Mouse (Mus musculus) hindbrain, embryonic 16.5 days (tissue): ENCODE measurements around the gene Gm21969. TPM values are rescaled to one million over a fixed set of nuclear protein-coding genes. Genes with fewer than 3 reads are reported as not detected.

Source experiments
- ATAC-seq: fragments of 200-750 bp; cut with Nextera tagmentation; 2 replicates; pipeline ENCODE4 v1.8.0; 2017; ENCODE audit warnings: moderate TSS enrichment, moderate library complexity
- H3K27ac ChIP-seq: fragments of 300-500 bp; sonication (generic); 2 replicates; pipeline ENCODE4 v1.5.1; 2014; ENCODE audit warnings: low read depth, mild to moderate bottlenecking, control low read depth, low read length, moderate library complexity
- H3K27me3 ChIP-seq: fragments of 300-500 bp; sonication (generic); replicated peaks from 2 replicates; pipeline ENCODE4 v1.6.1; 2014; ENCODE audit warnings: low read length; ENCODE audit not compliant: control insufficient read depth, insufficient read depth
- H3K36me3 ChIP-seq: fragments of 300-500 bp; sonication (generic); 2 replicates; pipeline ENCODE4 v1.6.1; 2014; ENCODE audit warnings: mild to moderate bottlenecking, low read length, moderate library complexity, mixed read lengths; ENCODE audit not compliant: control insufficient read depth, insufficient read depth
- H3K4me1 ChIP-seq: fragments of 300-500 bp; sonication (generic); 2 replicates; pipeline ENCODE4 v1.6.1; 2014; ENCODE audit warnings: low read depth, low read length; ENCODE audit not compliant: control insufficient read depth, insufficient read depth
- H3K4me2 ChIP-seq: fragments of 300-500 bp; sonication (generic); 2 replicates; pipeline ENCODE4 v1.6.1; 2014; ENCODE audit warnings: mild to moderate bottlenecking, low read length, control low read depth, moderate library complexity
- H3K4me3 ChIP-seq: fragments of 300-500 bp; sonication (generic); 2 replicates; pipeline ENCODE4 v1.5.1; 2014; ENCODE audit warnings: mild to moderate bottlenecking, low read length, control low read depth, moderate library complexity
- H3K9ac ChIP-seq: fragments of 300-500 bp; sonication (generic); 2 replicates; pipeline ENCODE4 v1.6.1; 2014; ENCODE audit warnings: low read depth, mild to moderate bottlenecking, control low read depth, low read length, moderate library complexity
- H3K9me3 ChIP-seq: fragments of 300-500 bp; sonication (generic); 2 replicates; pipeline ENCODE4 v1.6.1; 2014; ENCODE audit warnings: mild to moderate bottlenecking, low read length, moderate library complexity; ENCODE audit not compliant: control insufficient read depth
- WGBS: fragments of 180-500 bp; shearing (Covaris S2); extraction: QIAGEN DNeasy Blood & Tissue Kit; methylation state at CpG from one replicate; pipeline ENCODE4 v1.1.7; 2014; 5-methylcytosine and 5-hydroxymethylcytosine counted together
- polyA plus RNA-seq: library from polyadenylated mRNA; unstranded; fragments of >200 nt; fragmentation: Nextera tagmentation; extraction: Ambion mirVana; gene quantifications from 2 replicates; pipeline ENCODE4 v1.2.1, GENCODE M21; 2015

Gm21969 gene
- polyA plus RNA-seq, 1 experiment from 2014 or later = not detected

- H3K4me3 ChIP-seq = no peak overlapping the region
- no peak for ATAC-seq
- peaks cover 5% of the 10 kb centered on the region for H3K4me1 ChIP-seq
- no peak overlapping the region for H3K27ac ChIP-seq
- H3K9me3 ChIP-seq = no peaks in the 10 kb centered on the region; the same call in 1 of the 2 replicates
- no peak overlapping the region for H3K4me2 ChIP-seq
- 84% methylated on average over 7 of the region's 7 CpGs for WGBS
- H3K27me3 ChIP-seq = 0 out of 2 replicates have a peak, but pooled peaks cover 2% of the 10 kb centered on the region
- no peak overlapping the region for H3K9ac ChIP-seq
- H3K36me3 ChIP-seq = peaks cover 23% of the 10 kb centered on the region
Measured at GRCm38 (mm10) chr4:139646916-139647315, 43.9 kb downstream of the Gm21969 start.

GRCm38 (mm10) chr4:139650086-139650743 lies 47.2 kb downstream of the Gm21969 start:
- WGBS = 70% methylated on average over 15 of the region's 15 CpGs
- H3K36me3 ChIP-seq = peaks cover 15% of the 10 kb centered on the region
- H3K4me1 ChIP-seq = no peaks in the 10 kb centered on the region
- no peaks in the 10 kb centered on the region; the same call in 1 of the 2 replicates for H3K9me3 ChIP-seq
- no peak overlapping the region for H3K4me2 ChIP-seq
- no peak overlapping the region for H3K4me3 ChIP-seq
- ATAC-seq = no peak
- no peak overlapping the region for H3K9ac ChIP-seq
- H3K27ac ChIP-seq = no peak overlapping the region
- no peaks in the 10 kb centered on the region for H3K27me3 ChIP-seq

DNA sequence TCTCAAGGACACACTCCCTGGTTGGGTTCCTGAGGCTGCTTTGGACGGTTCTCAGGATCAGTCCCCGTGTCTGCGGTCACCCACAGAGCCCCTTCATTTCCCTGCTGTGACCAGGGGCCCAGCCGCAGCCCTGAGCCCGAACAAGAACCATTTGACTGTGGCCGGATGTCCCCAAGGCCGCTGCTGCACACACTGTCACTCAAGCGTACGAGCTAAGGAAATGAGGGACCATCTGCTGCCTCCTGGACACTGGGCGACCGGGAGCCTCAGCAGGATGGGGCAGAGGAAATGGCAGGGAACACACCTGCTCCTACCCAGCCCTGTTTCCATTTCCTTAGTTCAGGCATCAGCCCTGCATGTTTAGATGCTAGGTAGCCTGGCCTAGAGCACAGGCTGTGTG lies 47.9 kb downstream of the Gm21969 start:
- 42% methylated on average over 11 of the region's 11 CpGs for WGBS
- Histone ChIP-seq H3K4me2 (no peak overlapping the region), H3K4me3 (no peak overlapping the region), H3K4me1 (no peaks in the 10 kb centered on the region), H3K9me3 (no peaks in the 10 kb centered on the region; the same call in 1 of the 2 replicates), H3K27ac (no peak overlapping the region), H3K27me3 (no peaks in the 10 kb centered on the region), H3K36me3 (peaks cover 14% of the 10 kb centered on the region), H3K9ac (no peak overlapping the region)
- no peak for ATAC-seq

DNA sequence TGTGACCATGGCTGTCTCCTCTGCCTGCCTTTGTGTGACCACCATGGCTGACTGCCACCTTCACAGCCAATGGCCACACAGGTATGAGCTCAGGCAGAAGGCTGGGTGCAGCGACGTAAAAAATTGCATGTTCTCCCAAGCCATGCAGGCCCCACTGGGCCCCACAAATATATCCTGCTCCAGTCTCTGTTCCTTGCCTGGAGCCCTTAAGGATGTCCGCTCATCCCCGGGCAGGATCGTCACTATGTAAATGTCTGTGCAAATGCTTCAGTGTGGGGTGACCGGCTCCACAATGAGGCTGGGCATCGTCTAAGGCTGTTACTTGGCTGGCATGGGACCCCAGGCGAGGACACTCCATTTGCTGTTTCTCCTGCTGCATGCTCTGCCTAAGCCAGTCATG lies 50.3 kb downstream of the Gm21969 start, which contains the start of gene Tas1r2:
Tas1r2 (plus strand) TSS at position 301 of the 400 bp plus-strand sequence.
- no peak within 1 kb of the TSS for H3K27ac ChIP-seq

DNA sequence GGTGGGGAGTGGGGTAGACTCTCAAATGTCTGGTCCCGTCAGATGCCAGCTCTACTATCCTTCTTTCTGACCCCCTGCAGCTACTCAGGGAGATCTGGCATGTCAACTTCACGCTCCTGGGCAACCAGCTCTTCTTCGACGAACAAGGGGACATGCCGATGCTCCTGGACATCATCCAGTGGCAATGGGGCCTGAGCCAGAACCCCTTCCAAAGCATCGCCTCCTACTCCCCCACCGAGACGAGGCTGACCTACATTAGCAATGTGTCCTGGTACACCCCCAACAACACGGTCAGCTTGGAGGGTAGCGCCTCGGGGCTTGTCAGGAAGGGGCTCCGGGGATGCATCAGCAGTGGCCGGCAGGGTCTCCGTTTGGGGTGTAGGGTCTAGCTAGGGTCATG lies 58.9 kb downstream of the Gm21969 start:
- no peak overlapping the region for H3K27ac ChIP-seq
- no peak overlapping the region for H3K9ac ChIP-seq
- no peak overlapping the region for H3K4me3 ChIP-seq
- ATAC-seq = no peak
- WGBS = 67% methylated on average over 14 of the region's 14 CpGs
- H3K36me3 ChIP-seq = no peaks in the 10 kb centered on the region
- no peaks in the 10 kb centered on the region for H3K4me1 ChIP-seq
- no peak overlapping the region for H3K4me2 ChIP-seq
- no peaks in the 10 kb centered on the region for H3K27me3 ChIP-seq
- peaks cover 12% of the 10 kb centered on the region; the same call in 1 of the 2 replicates for H3K9me3 ChIP-seq

More for the DNA sequence above, 50.3 kb downstream of the Gm21969 start, which contains the start of gene Tas1r2:
- no peak for ATAC-seq
- Histone ChIP-seq H3K9ac (no peak within 1 kb of the TSS), H3K36me3 (peaks cover 8% of the 10 kb centered on the region; the same call in 1 of the 2 replicates), H3K4me1 (no peaks in the 10 kb centered on the region), H3K9me3 (0 out of 2 replicates have a peak, but pooled peaks cover 2% of the 10 kb centered on the region), H3K4me3 (no peak within 1 kb of the TSS), H3K27me3 (no peaks in the 10 kb centered on the region), H3K4me2 (no peak within 1 kb of the TSS)
- 89% methylated on average over 8 of the region's 8 CpGs for WGBS

- H3K27ac ChIP-seq = no peak overlapping the region
- no peak overlapping the region for H3K4me2 ChIP-seq
- no peaks in the 10 kb centered on the region for H3K4me1 ChIP-seq
- no peaks in the 10 kb centered on the region for H3K36me3 ChIP-seq
- H3K27me3 ChIP-seq = no peaks in the 10 kb centered on the region
- 47% methylated on average over 6 of the region's 6 CpGs for WGBS
- H3K9me3 ChIP-seq = no peaks in the 10 kb centered on the region
- H3K9ac ChIP-seq = no peak overlapping the region
- ATAC-seq = no peak
- H3K4me3 ChIP-seq = no peak overlapping the region
Measured at GRCm38 (mm10) chr4:139667632-139668031, 64.6 kb downstream of the Gm21969 start.

- no peak for ATAC-seq
- WGBS = 16% methylated on average over 6 of the region's 6 CpGs
- no peaks in the 10 kb centered on the region for H3K4me1 ChIP-seq
- no peaks in the 10 kb centered on the region for H3K36me3 ChIP-seq
- no peak overlapping the region for H3K9ac ChIP-seq
- H3K4me2 ChIP-seq = no peak overlapping the region
- H3K4me3 ChIP-seq = no peak overlapping the region
- H3K9me3 ChIP-seq = no peaks in the 10 kb centered on the region
- H3K27ac ChIP-seq = no peak overlapping the region
- H3K27me3 ChIP-seq = 0 out of 2 replicates have a peak, but pooled peaks cover 2% of the 10 kb centered on the region
Measured at GRCm38 (mm10) chr4:139669847-139670246, 66.9 kb downstream of the Gm21969 start.

DNA sequence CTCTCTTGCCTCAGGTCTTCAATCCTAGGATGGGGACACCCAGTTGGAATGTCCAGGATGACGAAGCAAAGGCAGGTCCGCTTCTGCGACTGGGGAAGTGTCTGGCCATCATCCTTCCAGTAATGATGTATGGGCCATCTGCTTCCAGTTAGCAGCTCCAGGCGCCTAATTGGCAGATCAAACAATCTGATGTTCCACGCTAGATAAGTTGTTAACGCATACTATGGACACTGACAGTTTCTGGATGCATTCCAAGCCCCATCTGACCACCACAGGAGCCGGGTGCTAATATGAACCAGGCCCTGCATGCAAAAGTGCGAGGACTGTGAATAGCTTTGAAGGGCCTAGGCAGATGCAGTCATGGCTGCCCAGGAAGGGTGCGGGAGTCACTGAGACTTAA lies 72.7 kb downstream of the Gm21969 start:
- Histone ChIP-seq H3K27ac (no peak overlapping the region), H3K9ac (no peak overlapping the region), H3K4me3 (no peak overlapping the region), H3K27me3 (0 out of 2 replicates have a peak, but pooled peaks cover 2% of the 10 kb centered on the region), H3K36me3 (no peaks in the 10 kb centered on the region), H3K9me3 (peaks cover 4% of the 10 kb centered on the region; the same call in 1 of the 2 replicates), H3K4me1 (peaks cover 2% of the 10 kb centered on the region; the same call in 1 of the 2 replicates), H3K4me2 (no peak overlapping the region)
- ATAC-seq = no peak
- 40% methylated on average over 9 of the region's 9 CpGs for WGBS

GRCm38 (mm10) chr4:139683728-139684638 lies 81.0 kb downstream of the Gm21969 start:
- WGBS = 75% methylated on average over 22 of the region's 22 CpGs
- no peak overlapping the region for H3K27ac ChIP-seq
- H3K9ac ChIP-seq = no peak overlapping the region
- H3K36me3 ChIP-seq = no peaks in the 10 kb centered on the region
- H3K4me3 ChIP-seq = no peak overlapping the region
- no peak overlapping the region for H3K4me2 ChIP-seq
- no peak for ATAC-seq
- H3K27me3 ChIP-seq = no peaks in the 10 kb centered on the region
- no peaks in the 10 kb centered on the region; the same call in 1 of the 2 replicates for H3K9me3 ChIP-seq
- H3K4me1 ChIP-seq = no peaks in the 10 kb centered on the region
